Comparison of ENCODE assay signal across 9 mouse cellular contexts in the genomic region with DNA sequence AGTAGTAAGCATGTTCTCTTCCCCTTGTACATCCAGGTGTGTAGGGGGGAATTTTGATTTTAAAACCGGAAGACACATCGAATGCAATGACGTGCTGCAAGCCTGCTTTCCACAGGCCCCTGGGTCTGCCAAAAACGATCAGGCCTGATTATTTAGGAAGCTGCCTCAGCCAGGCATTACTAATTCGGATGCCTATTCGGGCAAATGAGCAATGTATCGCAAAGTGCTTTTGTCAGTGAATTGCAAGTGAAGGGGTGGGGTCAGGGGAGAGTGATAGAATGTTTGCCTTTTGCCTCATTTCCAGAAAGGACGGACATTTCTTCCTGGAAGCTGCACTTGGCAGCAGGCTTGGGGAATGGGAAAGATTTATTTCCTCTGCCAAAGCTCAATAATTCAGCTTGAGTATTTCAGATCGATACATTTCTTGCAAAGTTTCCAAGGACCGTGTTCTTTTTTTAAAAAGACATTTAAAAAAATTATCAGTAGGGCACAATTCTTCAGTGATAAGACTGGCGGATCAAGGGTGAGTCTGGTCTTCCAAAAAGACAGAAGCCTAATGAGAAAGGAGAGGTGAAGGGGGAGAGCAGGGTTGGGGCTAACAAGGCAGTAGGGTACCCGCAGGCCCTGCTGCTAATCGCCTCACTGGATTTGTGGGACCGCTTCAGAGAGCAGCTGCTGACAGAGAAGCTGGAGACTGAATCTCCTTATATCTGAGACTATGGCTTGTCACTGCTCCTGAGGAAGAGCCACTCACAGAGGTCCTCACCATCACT.
DNase-seq lines count a peak whose midpoint lies in the region; ATAC-seq lines count a peak whose summit lies in the region.
"Had no signal": no experiment of that assay in that cellular context is flagged by ENCODE, and none has a peak within 500 bp of the region (broad histone marks: within the 10 kb centered on the region; RNA-seq: fewer than 3 reads in every experiment).

No protein-coding gene starts in this region.

- DNase-seq in cerebellum, postnatal 10 days = peak; percentile 43 to 72
- DNase-seq in cerebellum, adult 18-20 months = no peak
- peak; percentile 39 for DNase-seq in heart, adult 8-10 months (ENCODE audit: low spot score)
- DNase-seq in ovary, postnatal 10 days (ENCODE audit: low spot score) = no peak
- no peak for DNase-seq in frontal cortex, adult 2 months (ENCODE audit: extremely low spot score in 1 of 2, low spot score in 1 of 2)
- DNase-seq in ovary, postnatal 36 days (ENCODE audit: low spot score) = no peak

- no peaks in the 10 kb centered on the region for H3K9me3 ChIP-seq in midbrain, embryonic 12.5 days
- H3K9me3 ChIP-seq: limb, embryonic 15.5 days had no signal

- H3K9ac ChIP-seq in midbrain, embryonic 12.5 days (replicated peaks) = no peak overlapping the region
- H3K9ac ChIP-seq: limb, embryonic 15.5 days had no signal

- H3K36me3 ChIP-seq in midbrain, embryonic 12.5 days = no peaks in the 10 kb centered on the region
- H3K36me3 ChIP-seq: limb, embryonic 15.5 days had no signal

- no peak overlapping the region for H3K4me2 ChIP-seq in midbrain, embryonic 12.5 days (replicated peaks)
- H3K4me2 ChIP-seq: limb, embryonic 15.5 days had no signal

- WGBS in midbrain, embryonic 12.5 days = 66% methylated on average over 14 of the region's 14 CpGs

- ATAC-seq in CD4-positive, CD25-positive, alpha-beta regulatory T cell, adult 4 months = peak; percentile 29
- peak; percentile 16; the same call in 1 of the 2 replicates for ATAC-seq in midbrain, embryonic 12.5 days (ENCODE audit: low FRiP score, low read depth)

- H3K4me1 ChIP-seq in midbrain, embryonic 12.5 days = peaks cover 28% of the 10 kb centered on the region

- H3K27me3 ChIP-seq in midbrain, embryonic 12.5 days = no peaks in the 10 kb centered on the region
- H3K27me3 ChIP-seq: limb, embryonic 15.5 days had no signal

- no peak overlapping the region for H3K4me3 ChIP-seq in midbrain, embryonic 12.5 days
- H3K4me3 ChIP-seq: limb, embryonic 15.5 days had no signal

- H3K27ac ChIP-seq in midbrain, embryonic 12.5 days (replicated peaks) = peak overlapping the region; percentile 58; the same call in 1 of the 2 replicates
- H3K27ac ChIP-seq: limb, embryonic 15.5 days had no signal

Comparison
In these comparisons a context has a peak if more than half of its experiments do, and no peak if none do; other contexts are left out.
1. DNase-seq: peak in cerebellum, postnatal 10 days (2 of 2) and heart, adult 8-10 months (single experiment); none in cerebellum, adult 18-20 months (0 of 2), ovary, postnatal 10 days (single experiment), frontal cortex, adult 2 months (0 of 2) and ovary, postnatal 36 days (single experiment).